Mouse (Mus musculus) ES-Bruce4 (cell line): ENCODE data around the gene Igfbp3.

ENCODE experiments used
- CTCF ChIP-seq: IDR thresholded peaks from one replicate; pipeline ENCODE4 v1.8.1; 2011; ENCODE audit warnings: low read depth, low read length
- EP300 ChIP-seq: IDR thresholded peaks from 2 replicates; pipeline ENCODE4 v1.6.1; 2011; ENCODE audit warnings: low read depth, low read length; ENCODE audit not compliant: insufficient read depth
- POLR2A ChIP-seq: IDR thresholded peaks from one replicate; pipeline ENCODE4 v1.8.1; 2011; ENCODE audit warnings: low read length; ENCODE audit not compliant: insufficient read depth

GRCm38 (mm10) chr11:7194432-7195311 lies 19.1 kb downstream of the Igfbp3 start:
- TF ChIP-seq EP300 (no peak), CTCF (peak; percentile 48), POLR2A (no peak)
